Mouse (Mus musculus): Measurements from ENCODE around the gene Osm. TPM values are rescaled to one million over a fixed set of nuclear protein-coding genes. Genes with fewer than 3 reads are reported as not detected.
A peak's percentile ranks its signal among the peaks of the same experiment; 100 is the strongest.

Osm gene
- total and polyA plus RNA-seq, 2 experiments from 2014 or later = 0.10 to 0.84 TPM

GRCm38 (mm10) chr11:4266271-4267201 lies 30.3 kb downstream of the Osm start:
- Histone ChIP-seq H3K9ac (replicated peaks; ENCODE audit: low read depth, low read length) (peak overlapping the region; percentile 61), H3K9me3 (replicated peaks; ENCODE audit: control insufficient read depth, low read length) (no peaks in the 10 kb centered on the region), H3K4me1 (ENCODE audit: control insufficient read depth, insufficient read depth) (peaks cover 30% of the 10 kb centered on the region), H3K4me2 (ENCODE audit: low read depth, low read length) (peak overlapping the region; percentile 84), H3K27ac (ENCODE audit: low read depth) (peak overlapping the region; percentile 22; the same call in 1 of the 2 replicates), H3K36me3 (replicated peaks; ENCODE audit: control insufficient read depth, insufficient read depth, low read length) (no peaks in the 10 kb centered on the region), H3K27me3 (ENCODE audit: control insufficient read depth, insufficient read depth, low read length) (peaks cover 33% of the 10 kb centered on the region), H3K4me3 (ENCODE audit: low read depth, low read length) (peak overlapping the region; percentile 64)
- WGBS = 1% methylated on average over 46 of the region's 61 CpGs
- TF ChIP-seq CTCF (IDR thresholded peaks at IDR 0.05; ENCODE audit: low read depth) = no peak
- no peak for TF ChIP-seq EP300 (IDR thresholded peaks at IDR 0.05; ENCODE audit: low read depth)
- peak; percentile 43 for DNase-seq (ENCODE audit: low spot score)
- ATAC-seq (ENCODE audit: insufficient read depth, low read depth) = peak; percentile 74

GRCm38 (mm10) chr11:4267202-4267578 lies 31.0 kb downstream of the Osm start:
- Histone ChIP-seq H3K27ac (ENCODE audit: low read depth) (no peak overlapping the region), H3K4me2 (ENCODE audit: low read depth, low read length) (peak overlapping the region; percentile 84), H3K9me3 (replicated peaks; ENCODE audit: control insufficient read depth, low read length) (no peaks in the 10 kb centered on the region), H3K4me3 (ENCODE audit: low read depth, low read length) (peak overlapping the region; percentile 64), H3K36me3 (replicated peaks; ENCODE audit: control insufficient read depth, insufficient read depth, low read length) (no peaks in the 10 kb centered on the region), H3K9ac (replicated peaks; ENCODE audit: low read depth, low read length) (peak overlapping the region; percentile 61), H3K4me1 (ENCODE audit: control insufficient read depth, insufficient read depth) (peaks cover 24% of the 10 kb centered on the region), H3K27me3 (ENCODE audit: control insufficient read depth, insufficient read depth, low read length) (peaks cover 33% of the 10 kb centered on the region)
- no peak for TF ChIP-seq CTCF (IDR thresholded peaks at IDR 0.05; ENCODE audit: low read depth)
- no peak for TF ChIP-seq EP300 (IDR thresholded peaks at IDR 0.05; ENCODE audit: low read depth)
- DNase-seq (ENCODE audit: low spot score) = no peak
- no peak for ATAC-seq (ENCODE audit: insufficient read depth, low read depth)
- WGBS = 7% methylated on average over 13 of the region's 13 CpGs

GRCm38 (mm10) chr11:4268500-4268899 lies 32.3 kb downstream of the Osm start:
- no peaks in the 10 kb centered on the region for H3K9me3 ChIP-seq (replicated peaks; ENCODE audit: control insufficient read depth, low read length)
- H3K4me2 ChIP-seq (ENCODE audit: low read depth, low read length) = no peak overlapping the region
- H3K27ac ChIP-seq (ENCODE audit: low read depth) = no peak overlapping the region
- DNase-seq (ENCODE audit: low spot score) = no peak
- no peak for ATAC-seq (ENCODE audit: insufficient read depth, low read depth)
- H3K4me3 ChIP-seq (ENCODE audit: low read depth, low read length) = no peak overlapping the region
- H3K36me3 ChIP-seq (replicated peaks; ENCODE audit: control insufficient read depth, insufficient read depth, low read length) = no peaks in the 10 kb centered on the region
- H3K9ac ChIP-seq (replicated peaks; ENCODE audit: low read depth, low read length) = no peak overlapping the region
- 86% methylated on average over 6 of the region's 6 CpGs for WGBS
- TF ChIP-seq EP300 (IDR thresholded peaks at IDR 0.05; ENCODE audit: low read depth) (no peak), CTCF (IDR thresholded peaks at IDR 0.05; ENCODE audit: low read depth) (no peak)
- peaks cover 19% of the 10 kb centered on the region; the same call in 1 of the 2 replicates for H3K4me1 ChIP-seq (ENCODE audit: control insufficient read depth, insufficient read depth)
- H3K27me3 ChIP-seq (ENCODE audit: control insufficient read depth, insufficient read depth, low read length) = peaks cover 33% of the 10 kb centered on the region

- no peak overlapping the region for H3K4me2 ChIP-seq (ENCODE audit: low read depth, low read length)
- H3K27ac ChIP-seq (ENCODE audit: low read depth) = no peak overlapping the region; the same call in 1 of the 2 replicates
- no peaks in the 10 kb centered on the region for H3K9me3 ChIP-seq (replicated peaks; ENCODE audit: control insufficient read depth, low read length)
- no peak overlapping the region for H3K4me3 ChIP-seq (ENCODE audit: low read depth, low read length)
- peak; percentile 29; the same call in 1 of the 2 replicates for TF ChIP-seq CTCF (IDR thresholded peaks at IDR 0.05; ENCODE audit: low read depth)
- no peak for TF ChIP-seq EP300 (IDR thresholded peaks at IDR 0.05; ENCODE audit: low read depth)
- peaks cover 9% of the 10 kb centered on the region; the same call in 1 of the 2 replicates for H3K4me1 ChIP-seq (ENCODE audit: control insufficient read depth, insufficient read depth)
- no peak for ATAC-seq (ENCODE audit: insufficient read depth, low read depth)
- WGBS = 45% methylated on average over 20 of the region's 20 CpGs
- H3K36me3 ChIP-seq (replicated peaks; ENCODE audit: control insufficient read depth, insufficient read depth, low read length) = no peaks in the 10 kb centered on the region
- no peak for DNase-seq (ENCODE audit: low spot score)
- no peak overlapping the region for H3K9ac ChIP-seq (replicated peaks; ENCODE audit: low read depth, low read length)
- peaks cover 20% of the 10 kb centered on the region for H3K27me3 ChIP-seq (ENCODE audit: control insufficient read depth, insufficient read depth, low read length)
Observed at GRCm38 (mm10) chr11:4270744-4271459, 34.7 kb downstream of the Osm start.

- no peak for DNase-seq (ENCODE audit: low spot score)
- 78% methylated on average over 11 of the region's 11 CpGs for WGBS
Observed at GRCm38 (mm10) chr11:4271544-4271943, 35.3 kb downstream of the Osm start.

More at GRCm38 (mm10) chr11:4271544-4271943, 35.3 kb downstream of the Osm start:
- H3K9ac ChIP-seq (replicated peaks; ENCODE audit: low read depth, low read length) = no peak overlapping the region
- ATAC-seq (ENCODE audit: insufficient read depth, low read depth) = no peak
- no peak overlapping the region for H3K4me3 ChIP-seq (ENCODE audit: low read depth, low read length)
- peaks cover 10% of the 10 kb centered on the region for H3K4me1 ChIP-seq (ENCODE audit: control insufficient read depth, insufficient read depth)
- no peaks in the 10 kb centered on the region for H3K36me3 ChIP-seq (replicated peaks; ENCODE audit: control insufficient read depth, insufficient read depth, low read length)
- no peak overlapping the region for H3K27ac ChIP-seq (ENCODE audit: low read depth)
- no peak overlapping the region for H3K4me2 ChIP-seq (ENCODE audit: low read depth, low read length)
- TF ChIP-seq CTCF (IDR thresholded peaks at IDR 0.05; ENCODE audit: low read depth) (no peak), EP300 (IDR thresholded peaks at IDR 0.05; ENCODE audit: low read depth) (no peak)
- H3K27me3 ChIP-seq (ENCODE audit: control insufficient read depth, insufficient read depth, low read length) = peaks cover 18% of the 10 kb centered on the region
- H3K9me3 ChIP-seq (replicated peaks; ENCODE audit: control insufficient read depth, low read length) = no peaks in the 10 kb centered on the region

Data from heart, postnatal 0 days (tissue).